Mouse (Mus musculus): ENCODE results near the gene Tlr6. TPM values are rescaled to one million over a fixed set of nuclear protein-coding genes. Genes with fewer than 3 reads are reported as not detected.

Gene Tlr6
- total and polyA plus RNA-seq, 3 experiments = 0.72 to 4.6 (median 2.5) TPM

DNA sequence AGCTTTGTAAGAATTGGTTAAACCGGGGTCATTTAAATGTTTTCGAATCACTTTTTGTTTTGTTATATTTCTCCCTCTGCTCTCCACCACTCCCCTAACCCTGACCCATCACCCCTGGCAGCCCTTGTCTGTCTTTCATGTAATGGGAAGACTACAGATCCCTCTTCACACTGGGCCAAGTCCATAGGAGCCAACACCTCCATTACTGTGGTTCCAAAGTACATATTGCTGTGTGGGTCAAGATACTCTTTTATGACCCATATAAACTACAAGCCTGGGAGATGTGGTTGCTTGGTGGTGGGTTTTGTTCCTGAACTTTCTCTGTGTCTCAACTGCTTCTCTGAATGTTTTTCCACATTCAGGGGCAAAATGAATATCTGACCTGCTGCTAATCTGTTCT lies 35.5 kb upstream of the Tlr6 start:
- Histone ChIP-seq H3K79me2 (replicated peaks; ENCODE audit: control insufficient read depth, extremely low read depth, insufficient read depth, poor library complexity, severe bottlenecking) (no peaks in the 10 kb centered on the region), H3K4me3 (replicated peaks in 1 of 3; ENCODE audit: low read depth in 2 of 3, low read length in 2 of 3, poor library complexity in 1 of 3) (no peak overlapping the region), H3K4me2 (ENCODE audit: insufficient read depth, low read depth, poor library complexity, severe bottlenecking) (no peak overlapping the region), H3K36me3 (replicated peaks in 1 of 2; ENCODE audit: control insufficient read depth in 1 of 2, insufficient read depth in 1 of 2, low read length in 1 of 2) (no peaks in the 10 kb centered on the region), H3K9ac (ENCODE audit: insufficient read depth, low read depth) (no peak overlapping the region), H3K4me1 (ENCODE audit: control insufficient read depth in 1 of 2, insufficient read depth in 2 of 2) (no peaks in the 10 kb centered on the region), H3K9me3 (replicated peaks; ENCODE audit: low read length) (no peaks in the 10 kb centered on the region), H3K27ac (ENCODE audit: insufficient read depth, low read depth) (no peak overlapping the region), H3K27me3 (replicated peaks) (no peaks in the 10 kb centered on the region)
- TF ChIP-seq E2F4 (IDR thresholded peaks at IDR 0.05; ENCODE audit: insufficient replicate concordance, low read depth, low read length) = no peak
- TF ChIP-seq MAZ (IDR thresholded peaks at IDR 0.05; ENCODE audit: low read depth, low read length) = no peak
- TF ChIP-seq TBP (conservative IDR thresholded peaks at IDR 0.05; ENCODE audit: low read depth, low read length) = no peak
- no peak for TF ChIP-seq MXI1 (IDR thresholded peaks at IDR 0.05; ENCODE audit: low read depth, low read length)
- TF ChIP-seq SMC3 (IDR thresholded peaks at IDR 0.05; ENCODE audit: low read depth, low read length) = no peak
- no peak for TF ChIP-seq ZMIZ1 (IDR thresholded peaks at IDR 0.05; ENCODE audit: low read depth, low read length)
- TF ChIP-seq MAFK (IDR thresholded peaks at IDR 0.05; ENCODE audit: insufficient replicate concordance, low read length) = no peak
- TF ChIP-seq NRF1 (IDR thresholded peaks at IDR 0.05; ENCODE audit: low read depth, low read length) = no peak
- no peak for TF ChIP-seq POLR2A (IDR thresholded peaks at IDR 0.05; ENCODE audit: low read depth, low read length)
- TF ChIP-seq SIN3A (IDR thresholded peaks at IDR 0.05; ENCODE audit: low read length) = no peak
- no peak for TF ChIP-seq GABPA (IDR thresholded peaks at IDR 0.05; ENCODE audit: insufficient replicate concordance, low read depth, low read length)
- no peak for TF ChIP-seq HCFC1 (IDR thresholded peaks at IDR 0.05; ENCODE audit: low read depth, low read length)
- TF ChIP-seq CHD1 (IDR thresholded peaks at IDR 0.05; ENCODE audit: low read depth, low read length) = no peak
- TF ChIP-seq CHD2 (IDR thresholded peaks at IDR 0.05; ENCODE audit: low read length) = no peak
- TF ChIP-seq MYC (IDR thresholded peaks at IDR 0.05; ENCODE audit: low read depth, low read length) = no peak
- TF ChIP-seq TCF12 (IDR thresholded peaks at IDR 0.05; ENCODE audit: low read depth, low read length) = no peak
- TF ChIP-seq USF1 (IDR thresholded peaks at IDR 0.05; ENCODE audit: low read depth, low read length) = no peak
- TF ChIP-seq ETS1 (conservative IDR thresholded peaks at IDR 0.05; ENCODE audit: low read depth, low read length) = no peak
- no peak for TF ChIP-seq ELF1 (IDR thresholded peaks at IDR 0.05; ENCODE audit: low read depth, low read length)
- TF ChIP-seq USF2 (conservative IDR thresholded peaks at IDR 0.05; ENCODE audit: low read depth, low read length) = no peak
- DNase-seq (ENCODE audit: extremely low read depth) = no peak
- dilution Hi-C loops (cut with MboI; ENCODE audit: extremely low pct_ligation_motif_present, extremely low pct_unique_long_range_greater_than_20kb, low sequenced_read_pairs) = no loop called here
- in situ Hi-C loops (cut with MboI; ENCODE audit: low pct_ligation_motif_present, low pct_unique_long_range_greater_than_20kb, low sequenced_read_pairs) = no loop called here

- no peak overlapping the region for H3K4me2 ChIP-seq (ENCODE audit: insufficient read depth, low read depth, poor library complexity, severe bottlenecking)
- TF ChIP-seq ETS1 (conservative IDR thresholded peaks at IDR 0.05; ENCODE audit: low read depth, low read length) (no peak), E2F4 (IDR thresholded peaks at IDR 0.05; ENCODE audit: insufficient replicate concordance, low read depth, low read length) (no peak), MYC (IDR thresholded peaks at IDR 0.05; ENCODE audit: low read depth, low read length) (no peak), MXI1 (IDR thresholded peaks at IDR 0.05; ENCODE audit: low read depth, low read length) (no peak), RCOR1 (conservative IDR thresholded peaks at IDR 0.05; ENCODE audit: low read depth, low read length) (no peak), EP300 (IDR thresholded peaks at IDR 0.05; ENCODE audit: low read length) (no peak), ZKSCAN1 (IDR thresholded peaks at IDR 0.05; ENCODE audit: borderline replicate concordance, low read depth, low read length) (no peak), MAFK (IDR thresholded peaks at IDR 0.05; ENCODE audit: insufficient replicate concordance, low read length) (no peak), JUND (conservative IDR thresholded peaks at IDR 0.05; ENCODE audit: low read depth, low read length) (no peak), IRF4 (IDR thresholded peaks at IDR 0.05; ENCODE audit: low read depth, low read length) (no peak), HCFC1 (IDR thresholded peaks at IDR 0.05; ENCODE audit: low read depth, low read length) (no peak), GABPA (IDR thresholded peaks at IDR 0.05; ENCODE audit: insufficient replicate concordance, low read depth, low read length) (no peak), SIN3A (IDR thresholded peaks at IDR 0.05; ENCODE audit: low read length) (no peak), CTCF (conservative IDR thresholded peaks at IDR 0.05 in 1 of 2, IDR thresholded peaks at IDR 0.05 in 1 of 2; ENCODE audit: low read depth in 2 of 2, low read length in 2 of 2) (no peak; a peak in 1 of 4 replicates), MAX (IDR thresholded peaks at IDR 0.05; ENCODE audit: low read length) (no peak), KAT2A (IDR thresholded peaks at IDR 0.05; ENCODE audit: insufficient replicate concordance, low read length) (no peak)
- H3K9ac ChIP-seq (ENCODE audit: insufficient read depth, low read depth) = no peak overlapping the region
- DNase-seq (ENCODE audit: extremely low read depth) = no peak
- H3K4me1 ChIP-seq (ENCODE audit: control insufficient read depth in 1 of 2, insufficient read depth in 2 of 2) = peaks cover 0 to 5% of the 10 kb centered on the region in 2 experiments; a peak in 2 of 4 replicates
- H3K9me3 ChIP-seq (replicated peaks; ENCODE audit: low read length) = no peaks in the 10 kb centered on the region
- H3K36me3 ChIP-seq (replicated peaks in 1 of 2; ENCODE audit: control insufficient read depth in 1 of 2, insufficient read depth in 1 of 2, low read length in 1 of 2) = no peaks in the 10 kb centered on the region
- no peaks in the 10 kb centered on the region for H3K27me3 ChIP-seq (replicated peaks)
- no peak overlapping the region for H3K27ac ChIP-seq (ENCODE audit: insufficient read depth, low read depth)
- dilution Hi-C loops (cut with MboI; ENCODE audit: extremely low pct_ligation_motif_present, extremely low pct_unique_long_range_greater_than_20kb, low sequenced_read_pairs) (no loop called here), in situ Hi-C loops (cut with MboI; ENCODE audit: low pct_ligation_motif_present, low pct_unique_long_range_greater_than_20kb, low sequenced_read_pairs) (no loop called here)
- no peaks in the 10 kb centered on the region for H3K79me2 ChIP-seq (replicated peaks; ENCODE audit: control insufficient read depth, extremely low read depth, insufficient read depth, poor library complexity, severe bottlenecking)
- H3K4me3 ChIP-seq (replicated peaks in 1 of 3; ENCODE audit: low read depth in 2 of 3, low read length in 2 of 3, poor library complexity in 1 of 3) = no peak overlapping the region
Measured at GRCm38 (mm10) chr5:64992540-64992939, 32.6 kb upstream of the Tlr6 start.

Measured in CH12.LX (cell line).